Mouse (Mus musculus) G1E (cell line): ENCODE measurements around the gene Atp1b2. TPM values are rescaled to one million over a fixed set of nuclear protein-coding genes. Genes with fewer than 3 reads are reported as not detected.
"Not testable (repeated sequence)": the region's sequence is repeated elsewhere in the genome, so short reads cannot be mapped to it uniquely, and the experiment has no call there.

ENCODE experiments used
- ATAC-seq: 2 replicates; pipeline ENCODE4 v1.8.0; 2016; ENCODE audit warnings: mild to moderate bottlenecking; ENCODE audit not compliant: insufficient number of reproducible peaks, poor library complexity, low FRiP score, severe bottlenecking; ENCODE audit errors: extremely low read depth
- DNase-seq: peaks from one replicate; pipeline ENCODE4 v3.0.0; 2012; ENCODE audit warnings: low spot score
- H3K27me3 ChIP-seq: 2 replicates; pipeline ENCODE4 v1.6.1; 2012; ENCODE audit warnings: mild to moderate bottlenecking, low read length, inconsistent platforms; ENCODE audit not compliant: insufficient read depth
- H3K36me3 ChIP-seq: replicated peaks from 2 replicates; pipeline ENCODE3; 2012; ENCODE audit warnings: mild to moderate bottlenecking, inconsistent platforms
- H3K4me1 ChIP-seq: 2 replicates; pipeline ENCODE4 v1.6.1; 2012; ENCODE audit warnings: low read depth, low read length, inconsistent platforms, mixed read lengths; ENCODE audit not compliant: insufficient read depth
- H3K4me3 ChIP-seq: 2 replicates; pipeline ENCODE4 v1.5.1; 2012; ENCODE audit warnings: low read depth, mild to moderate bottlenecking, inconsistent platforms, low read length, moderate library complexity, mixed read lengths
- H3K9me3 ChIP-seq: replicated peaks from 2 replicates; pipeline ENCODE4 v1.6.1; 2012; ENCODE audit warnings: inconsistent platforms
- CTCF ChIP-seq: IDR thresholded peaks from 2 replicates; pipeline ENCODE4 v1.5.1; 2012; ENCODE audit warnings: low read depth, low read length, inconsistent platforms, mixed read lengths
- GATA1 ChIP-seq: IDR thresholded peaks from 2 replicates; pipeline ENCODE4 v1.6.1; 2012; ENCODE audit warnings: borderline replicate concordance, low read length, inconsistent platforms, mixed read lengths
- GATA2 ChIP-seq: IDR thresholded peaks from 2 replicates; pipeline ENCODE4 v1.6.1; 2012; ENCODE audit warnings: low read depth, low read length, inconsistent platforms, borderline replicate concordance
- POLR2AphosphoS5 ChIP-seq: IDR thresholded peaks from 2 replicates; pipeline ENCODE4 v1.6.1; 2012; ENCODE audit warnings: low read depth, low read length, inconsistent platforms; ENCODE audit not compliant: insufficient replicate concordance
- TAL1 ChIP-seq: conservative IDR thresholded peaks from 2 replicates; pipeline ENCODE4 v1.6.1; 2012; ENCODE audit warnings: low read depth, low read length, inconsistent platforms, mixed read lengths
- polyA plus RNA-seq: library from polyadenylated mRNA; stranded (reverse); fragments of >175 nt; gene quantifications from 2 replicates; pipeline ENCODE4 v1.2.3, GENCODE M21; 2012
- total RNA-seq, 2 experiments: library from RNA; stranded (forward) in 1 of 2; stranded (reverse) in 1 of 2; fragments of 200-1000 nt in 1 of 2; fragments of >200 nt in 1 of 2; fragmentation: Nextera tagmentation in 1 of 2; gene quantifications; 2 replicates each; pipeline ENCODE4 v1.2.3; 2014 to 2017

The Atp1b2 gene
- total and polyA plus RNA-seq, 3 experiments, result 4.8 to 84.5 (median 50.0) TPM

- peaks cover 50% of the 10 kb centered on the region for H3K4me1 ChIP-seq
- no peaks in the 10 kb centered on the region for H3K9me3 ChIP-seq
- no peak for TF ChIP-seq POLR2AphosphoS5
- no peak for TF ChIP-seq GATA2
- no peak for TF ChIP-seq TAL1
- no peak for TF ChIP-seq GATA1
- TF ChIP-seq CTCF, result 0 out of 2 replicates have a peak, but pooled peaks have one; percentile 14
- H3K4me3 ChIP-seq, result peak within 1 kb of the TSS; percentile 90
- no peaks in the 10 kb centered on the region for H3K27me3 ChIP-seq
- DNase-seq (peak; percentile 94), ATAC-seq (peak; percentile 96)
- peaks cover 19% of the 10 kb centered on the region for H3K36me3 ChIP-seq
Measured at GRCm38 (mm10) chr11:69632284-69633089, 26.7 kb upstream of the Atp1b2 start, which contains the start of gene Fxr2. Gene Fxr2, plus strand, starts transcription at chr11:69632990.

GRCm38 (mm10) chr11:69629802-69630201 lies 24.1 kb upstream of the Atp1b2 start:
- ATAC-seq (no peak), DNase-seq (no peak)
- no peaks in the 10 kb centered on the region for H3K9me3 ChIP-seq
- H3K36me3 ChIP-seq, result no peaks in the 10 kb centered on the region
- H3K4me1 ChIP-seq, result peaks cover 31% of the 10 kb centered on the region
- peak; percentile 34; the same call in 1 of the 2 replicates for TF ChIP-seq CTCF
- TF ChIP-seq GATA2, result no peak
- H3K4me3 ChIP-seq, result no peak overlapping the region
- H3K27me3 ChIP-seq, result no peaks in the 10 kb centered on the region

GRCm38 (mm10) chr11:69628286-69628685 lies 22.5 kb upstream of the Atp1b2 start:
- Histone ChIP-seq H3K36me3 (no peaks in the 10 kb centered on the region), H3K27me3 (no peaks in the 10 kb centered on the region), H3K4me1 (peaks cover 20% of the 10 kb centered on the region), H3K4me3 (no peak overlapping the region), H3K9me3 (no peaks in the 10 kb centered on the region)
- DNase-seq (no peak), ATAC-seq (no peak)
- TF ChIP-seq GATA2, result no peak
- TF ChIP-seq GATA1, result no peak
- TF ChIP-seq TAL1, result no peak
- peak; percentile 98 for TF ChIP-seq CTCF
- no peak for TF ChIP-seq POLR2AphosphoS5

GRCm38 (mm10) chr11:69624339-69624738 lies 18.6 kb upstream of the Atp1b2 start:
- not testable (repeated sequence) for DNase-seq, H3K36me3 ChIP-seq, ATAC-seq, H3K4me3 ChIP-seq, H3K27me3 ChIP-seq, H3K9me3 ChIP-seq
- peaks cover 38% of the 10 kb centered on the region for H3K4me1 ChIP-seq

GRCm38 (mm10) chr11:69623006-69623405 lies 17.3 kb upstream of the Atp1b2 start:
- ATAC-seq (no peak), DNase-seq (no peak)
- H3K36me3 ChIP-seq, result no peaks in the 10 kb centered on the region
- no peaks in the 10 kb centered on the region for H3K9me3 ChIP-seq
- no peak overlapping the region for H3K4me3 ChIP-seq
- H3K4me1 ChIP-seq, result peaks cover 35% of the 10 kb centered on the region
- TF ChIP-seq TAL1, result no peak
- no peak for TF ChIP-seq GATA1
- TF ChIP-seq POLR2AphosphoS5, result no peak
- no peak for TF ChIP-seq GATA2
- no peak for TF ChIP-seq CTCF
- H3K27me3 ChIP-seq, result peaks cover 3% of the 10 kb centered on the region; the same call in 1 of the 2 replicates

- ATAC-seq (no peak), DNase-seq (no peak)
- Histone ChIP-seq H3K27me3 (peaks cover 9% of the 10 kb centered on the region), H3K4me1 (peaks cover 41% of the 10 kb centered on the region), H3K36me3 (no peaks in the 10 kb centered on the region), H3K9me3 (no peaks in the 10 kb centered on the region), H3K4me3 (peak overlapping the region; percentile 69; the same call in 1 of the 2 replicates)
- TF ChIP-seq GATA1 (no peak), CTCF (no peak), TAL1 (no peak), POLR2AphosphoS5 (no peak), GATA2 (no peak)
Measured at GRCm38 (mm10) chr11:69622406-69622805, 16.7 kb upstream of the Atp1b2 start.
